Mouse (Mus musculus): ENCODE data around the gene Cyp2d26.

Cyp2d26 gene

GRCm38 (mm10) chr15:82763631-82764420 is 30.3 kb downstream of the Cyp2d26 start, which contains the start of gene Cyp2d40:
TSS of gene Cyp2d40 (minus strand) at chr15:82764183.
- DNase-seq (ENCODE audit: low spot score in 2 of 2), result no peak

DNA sequence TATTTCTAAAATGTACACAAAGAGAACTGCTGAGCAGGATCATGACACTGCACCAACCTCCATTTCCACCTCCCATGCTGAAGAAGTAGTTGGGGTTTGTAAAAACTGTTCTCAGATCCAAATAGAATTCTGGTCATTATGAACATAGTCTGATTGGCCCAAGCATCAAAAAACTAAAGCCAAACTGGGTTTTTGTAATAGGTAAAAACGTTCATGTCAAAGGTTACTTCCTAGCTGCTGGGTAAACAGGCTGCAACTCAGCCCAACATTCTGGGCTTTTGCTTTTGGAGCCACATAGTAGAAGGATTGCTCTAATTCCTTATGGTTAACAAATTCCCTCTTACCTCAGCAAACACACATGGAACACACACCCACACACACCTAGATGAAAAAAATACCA is 46.0 kb downstream of the Cyp2d26 start:
- DNase-seq (ENCODE audit: low spot score in 2 of 2), result no peak

- no peak for DNase-seq (ENCODE audit: low spot score in 2 of 2)
Measured at GRCm38 (mm10) chr15:82747516-82747915, 46.6 kb downstream of the Cyp2d26 start.
